Mouse (Mus musculus): ENCODE measurements at regions not wholly inside any gene's neighbourhood (a gene's known extent, or its start where the extent isn't known, plus 50 kb on each side); places are given as distances from the start of the nearest gene placed in this dataset.

DNA sequence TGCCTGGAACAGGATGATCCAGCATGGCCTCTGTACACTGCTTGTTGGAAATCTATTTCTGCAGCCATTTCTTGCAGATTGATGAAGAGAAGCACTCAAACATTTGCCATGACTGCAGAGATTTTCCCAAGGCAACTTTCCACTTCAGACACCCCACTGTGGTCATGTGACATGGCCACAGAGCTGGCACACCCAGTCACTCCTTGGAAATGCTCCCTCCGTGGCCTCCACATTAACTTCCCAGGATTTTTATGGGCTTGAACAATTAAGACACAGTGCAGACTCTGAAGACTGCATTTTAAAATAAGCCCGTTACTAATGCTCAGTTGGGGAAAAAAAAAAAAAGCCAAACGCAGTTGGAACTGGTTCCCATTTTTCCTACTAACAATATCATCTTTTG lies 80.2 kb upstream of the Sptlc3 start:
- no peak for DNase-seq

DNA sequence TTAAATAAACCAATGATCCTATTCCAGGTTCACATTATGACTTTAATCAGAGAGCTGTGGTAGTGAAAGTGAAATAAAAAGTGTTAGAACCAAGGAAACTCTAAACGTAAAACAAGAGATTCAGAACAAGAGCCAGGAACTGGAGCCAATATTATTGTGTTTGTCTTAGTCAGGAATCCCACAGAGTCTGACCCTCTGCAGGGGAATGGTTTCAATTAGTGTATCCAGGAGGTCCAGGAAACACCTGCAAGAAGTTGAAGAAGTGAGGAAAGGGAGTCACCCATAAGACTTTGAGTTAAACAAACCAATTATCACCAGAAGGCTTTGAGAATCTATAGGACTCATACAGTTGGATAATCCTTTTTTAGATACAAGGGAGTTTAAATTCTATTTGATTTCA lies 76.2 kb upstream of the Sptlc3 start:
- no peak for DNase-seq

DNA sequence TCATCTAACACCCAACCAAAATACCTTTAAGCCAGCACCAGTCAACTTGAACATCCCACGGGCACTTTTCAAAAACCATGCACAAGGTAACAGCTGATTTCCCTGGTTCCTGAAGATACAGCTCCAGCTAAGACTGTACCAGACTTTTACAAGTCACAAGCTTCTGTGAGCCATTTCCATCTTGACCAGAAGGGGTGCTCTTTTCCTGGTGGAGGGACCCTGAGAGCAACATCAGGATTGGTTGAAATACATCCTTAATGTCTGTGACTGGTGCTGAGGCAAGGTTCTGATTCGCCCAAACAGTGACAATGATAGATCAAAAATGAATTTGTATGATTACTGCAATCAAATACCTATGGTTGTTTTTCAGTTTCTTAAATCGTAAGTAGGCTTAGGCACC lies 71.0 kb upstream of the Sptlc3 start:
- no peak for DNase-seq

DNA sequence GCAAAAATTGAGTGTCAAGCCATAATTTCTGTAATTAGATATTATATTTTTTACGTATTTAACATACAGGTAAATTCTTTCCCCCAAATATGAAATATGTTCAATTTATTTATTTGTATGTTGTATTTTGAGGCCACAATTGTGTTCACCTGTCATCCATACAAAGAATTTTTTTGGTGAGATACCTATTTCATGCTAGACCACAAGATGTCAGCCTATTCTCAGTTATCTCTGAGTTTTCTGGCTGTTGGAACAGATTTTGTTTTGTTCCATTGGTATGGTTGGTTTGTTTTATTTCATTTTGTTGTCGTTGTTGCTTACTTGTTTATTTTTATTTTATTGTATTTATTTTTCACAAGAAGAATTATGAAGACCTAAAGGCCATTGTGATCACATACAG lies 70.3 kb upstream of the Sptlc3 start:
- no peak for DNase-seq

Measured in right cerebral cortex, postnatal 25 days (tissue).